Mouse (Mus musculus): ENCODE data around the gene Nat8f1.
"Not testable (repeated sequence)": the region's sequence is repeated elsewhere in the genome, so short reads cannot be mapped to it uniquely, and the experiment has no call there.

- not testable (repeated sequence) for TF ChIP-seq HCFC1 (IDR thresholded peaks at IDR 0.05; ENCODE audit: borderline replicate concordance, insufficient read depth, low read length); ZNF384 (IDR thresholded peaks at IDR 0.05; ENCODE audit: low read depth, low read length); MAFK (IDR thresholded peaks at IDR 0.05; ENCODE audit: insufficient read depth, low read depth, low read length); ZC3H11A (IDR thresholded peaks at IDR 0.05; ENCODE audit: borderline replicate concordance, low read depth, low read length)
Observed at GRCm38 (mm10) chr6:85918341-85918740, 2.9 kb upstream of the Nat8f1 start.
